14 mouse cellular contexts compared by ENCODE assay signal in the genomic region with DNA sequence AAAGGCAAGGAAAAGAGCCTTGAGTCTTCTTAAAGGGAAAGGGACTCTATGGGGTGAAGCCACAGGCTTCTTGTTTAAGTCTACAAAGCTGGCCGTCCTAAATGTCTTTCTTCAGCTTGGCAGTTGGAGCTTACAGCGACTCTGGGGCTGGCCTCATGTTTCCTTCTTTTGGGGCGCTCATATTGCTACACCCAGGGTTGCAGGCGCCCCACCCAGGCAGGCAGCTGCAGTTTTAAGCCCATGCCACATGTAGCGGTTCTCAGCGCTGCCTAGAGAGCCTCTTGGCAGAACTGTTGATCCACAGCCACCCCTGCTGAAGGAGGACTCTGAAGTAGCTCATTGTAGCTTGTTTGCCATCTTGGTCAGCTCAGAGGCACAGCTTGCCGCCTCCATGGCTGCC. TPM values are rescaled to one million over a fixed set of nuclear protein-coding genes. Genes with fewer than 3 reads are reported as not detected.
DNase-seq lines count a peak whose midpoint lies in the region; ATAC-seq lines count a peak whose summit lies in the region.
"Had no signal": no experiment of that assay in that cellular context is flagged by ENCODE, and none has a peak within 500 bp of the region (broad histone marks: within the 10 kb centered on the region; RNA-seq: fewer than 3 reads in every experiment).

No protein-coding gene starts in this region.

- ATAC-seq in lung, embryonic 16.5 days (ENCODE audit: low read depth): no peak
- ATAC-seq in megakaryocyte, adult 5-6 weeks (ENCODE audit: poor library complexity, severe bottlenecking): peak; percentile 58
- no peak for ATAC-seq in midbrain, embryonic 11.5 days (ENCODE audit: low FRiP score)
- ATAC-seq in hindbrain, embryonic 11.5 days (ENCODE audit: low FRiP score): no peak
- ATAC-seq: forebrain, embryonic 15.5 days; hindbrain, embryonic 16.5 days had no signal

- DNase-seq in cerebellum, adult 9-10 months: peak; percentile 32
- DNase-seq in cerebellum, adult 11-12 months: no peak
- DNase-seq in lung, postnatal 4 days: no peak
- DNase-seq in midbrain, embryonic 11.5 days (ENCODE audit: low spot score, missing footprints): no peak
- DNase-seq in hindbrain, embryonic 11.5 days (ENCODE audit: low spot score): no peak
- DNase-seq: embryo, embryonic 11 days had no signal

- H3K27me3 ChIP-seq in lung, embryonic 16.5 days (ENCODE audit: control insufficient read depth, insufficient read depth, low read depth, low read length): no peaks in the 10 kb centered on the region
- no peaks in the 10 kb centered on the region for H3K27me3 ChIP-seq in midbrain, embryonic 11.5 days (ENCODE audit: control insufficient read depth, insufficient read depth, low read length)
- no peaks in the 10 kb centered on the region for H3K27me3 ChIP-seq in hindbrain, embryonic 11.5 days (ENCODE audit: control insufficient read depth, insufficient read depth, low read length)
- H3K27me3 ChIP-seq: CH12.LX; embryonic facial prominence, embryonic 12.5 days; forebrain, embryonic 15.5 days; hindbrain, embryonic 12.5 days had no signal

- H3K36me3 ChIP-seq in lung, embryonic 16.5 days (ENCODE audit: control insufficient read depth, insufficient read depth, low read length): no peaks in the 10 kb centered on the region
- no peaks in the 10 kb centered on the region for H3K36me3 ChIP-seq in midbrain, embryonic 11.5 days (ENCODE audit: control insufficient read depth, insufficient read depth, low read length)
- H3K36me3 ChIP-seq in hindbrain, embryonic 11.5 days (ENCODE audit: control insufficient read depth, insufficient read depth, low read length): no peaks in the 10 kb centered on the region
- H3K36me3 ChIP-seq: embryonic facial prominence, embryonic 12.5 days; hindbrain, embryonic 12.5 days had no signal

- H3K9ac ChIP-seq in lung, embryonic 16.5 days (ENCODE audit: low read length): no peak overlapping the region
- H3K9ac ChIP-seq in midbrain, embryonic 11.5 days (ENCODE audit: low read length): no peak overlapping the region
- H3K9ac ChIP-seq in hindbrain, embryonic 11.5 days (ENCODE audit: low read depth, low read length): no peak overlapping the region
- H3K9ac ChIP-seq: embryonic facial prominence, embryonic 12.5 days; forebrain, embryonic 15.5 days; heart, embryonic 13.5 days; hindbrain, embryonic 12.5 days had no signal

- H3K4me3 ChIP-seq in lung, embryonic 16.5 days (ENCODE audit: low read length): no peak overlapping the region
- H3K4me3 ChIP-seq in midbrain, embryonic 11.5 days (ENCODE audit: low read depth, low read length): no peak overlapping the region
- H3K4me3 ChIP-seq in hindbrain, embryonic 11.5 days (ENCODE audit: low read depth, low read length): no peak overlapping the region
- H3K4me3 ChIP-seq: embryonic facial prominence, embryonic 12.5 days; forebrain, embryonic 15.5 days; heart, embryonic 13.5 days; hindbrain, embryonic 12.5 days had no signal

- 69% methylated on average over 7 of the region's 7 CpGs for WGBS in lung, embryonic 16.5 days
- WGBS in midbrain, embryonic 11.5 days: 89% methylated on average over 7 of the region's 7 CpGs
- WGBS in hindbrain, embryonic 11.5 days: 86% methylated on average over 7 of the region's 7 CpGs

- no peak overlapping the region for H3K4me2 ChIP-seq in lung, embryonic 16.5 days (ENCODE audit: low read depth, low read length)
- no peak overlapping the region for H3K4me2 ChIP-seq in midbrain, embryonic 11.5 days
- H3K4me2 ChIP-seq in hindbrain, embryonic 11.5 days (replicated peaks; ENCODE audit: low read depth, low read length): no peak overlapping the region
- H3K4me2 ChIP-seq: embryonic facial prominence, embryonic 12.5 days; forebrain, embryonic 15.5 days; heart, embryonic 13.5 days; hindbrain, embryonic 12.5 days had no signal

- peaks cover 32% of the 10 kb centered on the region for H3K4me1 ChIP-seq in lung, embryonic 16.5 days (replicated peaks; ENCODE audit: control insufficient read depth, insufficient read depth, low read length)
- H3K4me1 ChIP-seq in midbrain, embryonic 11.5 days (ENCODE audit: control insufficient read depth, insufficient read depth, low read length): no peaks in the 10 kb centered on the region
- H3K4me1 ChIP-seq in hindbrain, embryonic 11.5 days (replicated peaks; ENCODE audit: control insufficient read depth, insufficient read depth, low read length): no peaks in the 10 kb centered on the region
- H3K4me1 ChIP-seq: embryonic facial prominence, embryonic 12.5 days; forebrain, embryonic 15.5 days; hindbrain, embryonic 12.5 days had no signal

- no peaks in the 10 kb centered on the region for H3K9me3 ChIP-seq in lung, embryonic 16.5 days (ENCODE audit: control insufficient read depth, low read length)
- no peaks in the 10 kb centered on the region for H3K9me3 ChIP-seq in midbrain, embryonic 11.5 days (ENCODE audit: control insufficient read depth, low read length)
- H3K9me3 ChIP-seq in hindbrain, embryonic 11.5 days (ENCODE audit: control insufficient read depth, low read length): no peaks in the 10 kb centered on the region
- H3K9me3 ChIP-seq: embryonic facial prominence, embryonic 12.5 days; forebrain, embryonic 15.5 days; heart, embryonic 13.5 days; hindbrain, embryonic 12.5 days had no signal

- H3K27ac ChIP-seq in lung, embryonic 16.5 days (ENCODE audit: low read length): peak overlapping the region; percentile 52; the same call in 1 of the 2 replicates
- H3K27ac ChIP-seq in midbrain, embryonic 11.5 days (ENCODE audit: low read depth, low read length): no peak overlapping the region
- no peak overlapping the region for H3K27ac ChIP-seq in hindbrain, embryonic 11.5 days (ENCODE audit: low read depth, low read length)
- H3K27ac ChIP-seq: embryonic facial prominence, embryonic 12.5 days; forebrain, embryonic 15.5 days; heart, embryonic 13.5 days; hindbrain, embryonic 12.5 days had no signal

RNA-seq across cellular contexts. Expression of a gene that starts 28.0 kb away (rescaled TPM):
- 44.4 and 47.3 TPM in 2 replicates for polyA plus RNA-seq in lung, embryonic 16.5 days (2015; fragmentation: Nextera tagmentation; extraction: Ambion mirVana)
- 6.7 and 10.6 TPM in 2 replicates for total RNA-seq in megakaryocyte, adult 5-6 weeks (2015)
- total RNA-seq in megakaryocyte, adult 5-6 weeks (2017): 3.4 and 4.9 TPM in 2 replicates
- 70.2 and 71.5 TPM in 2 replicates for polyA plus RNA-seq in midbrain, embryonic 11.5 days (2014; fragmentation: Nextera tagmentation; extraction: Ambion mirVana)
- 71.3 and 74.8 TPM in 2 replicates for polyA plus RNA-seq in hindbrain, embryonic 11.5 days (2014; fragmentation: Nextera tagmentation; extraction: Ambion mirVana)
